Mouse (Mus musculus) myocyte (in vitro differentiated cells): ENCODE data around the gene Aatf.

Experiments used
- CEBPB ChIP-seq: IDR thresholded peaks from 2 replicates; pipeline ENCODE4 v1.6.1; 2011; ENCODE audit warnings: mild to moderate bottlenecking, moderate library complexity; ENCODE audit not compliant: poor library complexity, insufficient read depth, severe bottlenecking
- MAX ChIP-seq: IDR thresholded peaks from one replicate; pipeline ENCODE4 v1.6.1; 2011; ENCODE audit warnings: low read depth, mild to moderate bottlenecking, control low read depth
- MYOD1 ChIP-seq, 3 experiments: IDR thresholded peaks; one replicate each; pipeline ENCODE4 v1.6.1; 2011; ENCODE audit warnings: control low read depth in 2 of 3, low read depth in 2 of 3, mild to moderate bottlenecking in 2 of 3, moderate library complexity in 1 of 3; ENCODE audit not compliant: insufficient read length in 2 of 3, control insufficient read depth in 1 of 3
- MYOG ChIP-seq, 3 experiments: IDR thresholded peaks; one replicate each; pipeline ENCODE4 v1.6.1; 2011; ENCODE audit warnings: control low read depth in 2 of 3, low read depth in 2 of 3, mild to moderate bottlenecking in 2 of 3; ENCODE audit not compliant: insufficient read length in 2 of 3, control insufficient read depth in 1 of 3, insufficient read depth in 1 of 3
- POLR2A ChIP-seq: IDR thresholded peaks from one replicate; pipeline ENCODE4 v1.6.1; 2011; ENCODE audit warnings: low read depth, mild to moderate bottlenecking, control low read depth, moderate library complexity; ENCODE audit not compliant: insufficient read length
- POLR2AphosphoS2 ChIP-seq: IDR thresholded peaks from one replicate; pipeline ENCODE4 v1.6.1; 2011; ENCODE audit warnings: low read depth, control low read depth; ENCODE audit not compliant: insufficient read length
- REST ChIP-seq: IDR thresholded peaks from one replicate; pipeline ENCODE4 v1.6.1; 2011; ENCODE audit warnings: mild to moderate bottlenecking, control low read depth, moderate library complexity; ENCODE audit not compliant: insufficient read depth, insufficient read length
- SRF ChIP-seq: IDR thresholded peaks from one replicate; pipeline ENCODE4 v1.6.1; 2011; ENCODE audit warnings: low read depth; ENCODE audit not compliant: control insufficient read depth, insufficient read length
- USF1 ChIP-seq: IDR thresholded peaks from one replicate; pipeline ENCODE4 v1.6.1; 2011; ENCODE audit warnings: low read depth, mild to moderate bottlenecking, control low read depth, moderate library complexity

DNA sequence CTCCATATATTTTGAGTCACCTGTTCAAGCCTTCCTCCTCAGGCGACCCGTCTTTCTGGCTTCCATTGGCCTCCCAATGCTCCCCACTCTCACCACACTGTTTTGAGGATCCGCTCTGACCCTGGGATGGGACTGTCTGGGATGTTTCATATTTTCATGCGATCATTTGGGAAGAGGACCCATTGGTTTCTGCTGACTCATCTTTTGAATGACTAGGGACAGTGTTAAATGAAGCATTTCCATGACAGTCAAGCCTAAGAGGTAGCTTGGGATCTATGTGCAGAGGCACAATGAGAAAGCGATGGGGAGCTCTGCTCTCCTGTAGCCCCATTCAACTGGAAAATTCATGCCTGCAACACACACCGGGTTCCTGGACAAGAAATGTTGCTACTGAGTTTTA, 92.5 kb downstream of the Aatf start:
- TF ChIP-seq MYOD1 (IDR thresholded peaks at IDR 0.05; ENCODE audit: control insufficient read depth in 1 of 3, insufficient read length in 2 of 3, low read depth in 2 of 3) (no peak), POLR2AphosphoS2 (no peak), USF1 (no peak), MAX (no peak), POLR2A (no peak), CEBPB (no peak), SRF (no peak), REST (no peak), MYOG (IDR thresholded peaks at IDR 0.05; ENCODE audit: control insufficient read depth in 1 of 3, insufficient read depth in 1 of 3, insufficient read length in 2 of 3, low read depth in 2 of 3) (no peak)
